Mouse (Mus musculus): ENCODE measurements around the gene Fam20b. TPM values are rescaled to one million over a fixed set of nuclear protein-coding genes. Genes with fewer than 3 reads are reported as not detected.

Fam20b gene
- polyA plus RNA-seq, 1 experiment from 2014 or later = 28.1 TPM

DNA sequence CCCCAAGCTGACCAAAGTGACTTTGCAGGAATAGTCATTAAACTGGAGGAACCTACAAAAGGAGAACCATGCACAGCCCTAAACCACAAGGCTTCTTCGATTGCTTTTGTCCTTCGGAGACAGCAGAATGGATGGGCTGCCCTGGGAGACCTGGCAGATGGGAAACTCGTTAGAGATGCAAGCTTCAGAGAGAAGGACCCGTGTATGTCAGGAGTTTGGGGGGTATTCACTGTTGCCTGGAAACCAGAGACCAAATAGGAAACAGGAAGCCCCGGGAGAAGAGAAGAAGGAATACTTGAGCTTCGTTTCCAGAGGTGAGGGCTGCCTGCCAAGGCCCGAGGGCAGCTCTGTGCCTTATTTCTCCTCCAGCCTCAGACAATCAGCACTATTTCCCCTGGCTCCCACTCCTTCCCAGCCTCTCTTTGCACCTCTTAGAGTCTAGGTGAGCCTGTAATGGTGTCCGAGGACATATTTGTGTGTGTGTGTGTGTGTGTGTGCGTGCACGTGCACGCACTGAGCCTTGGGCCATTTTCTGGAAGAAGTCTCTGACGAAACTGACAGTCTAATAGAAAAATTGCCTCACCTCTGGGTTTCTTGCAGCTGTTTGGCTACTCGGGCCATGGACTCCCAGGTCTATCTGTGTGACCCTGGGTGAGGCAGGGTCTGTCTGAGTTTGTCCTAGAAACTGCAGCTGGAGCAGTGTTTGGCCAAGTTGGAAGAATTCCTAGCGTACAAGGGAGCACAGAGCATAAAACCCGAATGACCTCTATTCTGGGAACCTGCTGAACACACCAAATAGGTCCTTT is 35.9 kb upstream of the Fam20b start:
- H3K9ac ChIP-seq (ENCODE audit: low read length) = no peak overlapping the region
- H3K4me1 ChIP-seq (ENCODE audit: control insufficient read depth in 2 of 2, insufficient read depth in 2 of 2, low read length in 2 of 2) = peaks cover 4 to 10% of the 10 kb centered on the region in 2 experiments; a peak in 3 of 4 replicates
- ATAC-seq (ENCODE audit: insufficient number of reproducible peaks, insufficient read depth, low FRiP score, low read depth) = peak; percentile 54
- H3K27ac ChIP-seq (replicated peaks in 1 of 2; ENCODE audit: control insufficient read depth in 1 of 2, insufficient read depth in 1 of 2, low read depth in 2 of 2, low read length in 2 of 2) = no peak overlapping the region
- H3K4me2 ChIP-seq (ENCODE audit: low read length) = no peak overlapping the region
- H3K9me3 ChIP-seq (ENCODE audit: control insufficient read depth, low read length) = no peaks in the 10 kb centered on the region
- H3K27me3 ChIP-seq (ENCODE audit: control insufficient read depth, insufficient read depth, low read length) = no peaks in the 10 kb centered on the region
- whole genome bisulfite sequencing = 54% methylated on average over 15 of the region's 15 CpGs
- H3K36me3 ChIP-seq (ENCODE audit: control insufficient read depth, insufficient read depth, low read length) = no peaks in the 10 kb centered on the region
- H3K4me3 ChIP-seq (ENCODE audit: control insufficient read depth in 1 of 2, insufficient read depth in 1 of 2, low read depth in 1 of 2, low read length in 2 of 2) = no peak overlapping the region

DNA sequence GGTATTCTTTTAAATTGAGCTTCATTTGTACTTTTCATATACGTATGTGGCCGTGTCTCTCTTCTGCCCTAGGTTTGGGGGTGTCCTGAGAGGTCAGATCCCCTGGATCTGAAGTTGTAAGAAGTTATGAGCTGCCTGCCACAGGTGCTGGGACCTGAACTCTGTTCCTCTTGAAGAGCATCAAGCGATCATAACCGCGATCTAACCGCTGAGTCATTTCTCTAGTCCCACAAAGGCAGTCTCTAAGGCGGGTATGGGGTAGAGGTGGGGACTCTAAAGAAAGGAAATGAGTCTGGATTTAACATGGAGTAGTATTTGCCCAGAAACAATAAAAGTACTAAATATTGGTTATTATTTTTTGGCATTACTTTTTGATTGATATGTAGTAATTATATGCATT is 34.1 kb upstream of the Fam20b start:
- Histone ChIP-seq H3K9me3 (ENCODE audit: control insufficient read depth, low read length) (no peaks in the 10 kb centered on the region), H3K36me3 (ENCODE audit: control insufficient read depth, insufficient read depth, low read length) (no peaks in the 10 kb centered on the region), H3K27ac (replicated peaks in 1 of 2; ENCODE audit: control insufficient read depth in 1 of 2, insufficient read depth in 1 of 2, low read depth in 2 of 2, low read length in 2 of 2) (no peak overlapping the region), H3K4me1 (ENCODE audit: control insufficient read depth in 2 of 2, insufficient read depth in 2 of 2, low read length in 2 of 2) (peaks cover 8 to 13% of the 10 kb centered on the region in 2 experiments), H3K4me3 (ENCODE audit: control insufficient read depth in 1 of 2, insufficient read depth in 1 of 2, low read depth in 1 of 2, low read length in 2 of 2) (no peak overlapping the region), H3K4me2 (ENCODE audit: low read length) (no peak overlapping the region), H3K9ac (ENCODE audit: low read length) (no peak overlapping the region), H3K27me3 (ENCODE audit: control insufficient read depth, insufficient read depth, low read length) (no peaks in the 10 kb centered on the region)
- WGBS = 82% methylated on average over 7 of the region's 7 CpGs
- no peak for ATAC-seq (ENCODE audit: insufficient number of reproducible peaks, insufficient read depth, low FRiP score, low read depth)

DNA sequence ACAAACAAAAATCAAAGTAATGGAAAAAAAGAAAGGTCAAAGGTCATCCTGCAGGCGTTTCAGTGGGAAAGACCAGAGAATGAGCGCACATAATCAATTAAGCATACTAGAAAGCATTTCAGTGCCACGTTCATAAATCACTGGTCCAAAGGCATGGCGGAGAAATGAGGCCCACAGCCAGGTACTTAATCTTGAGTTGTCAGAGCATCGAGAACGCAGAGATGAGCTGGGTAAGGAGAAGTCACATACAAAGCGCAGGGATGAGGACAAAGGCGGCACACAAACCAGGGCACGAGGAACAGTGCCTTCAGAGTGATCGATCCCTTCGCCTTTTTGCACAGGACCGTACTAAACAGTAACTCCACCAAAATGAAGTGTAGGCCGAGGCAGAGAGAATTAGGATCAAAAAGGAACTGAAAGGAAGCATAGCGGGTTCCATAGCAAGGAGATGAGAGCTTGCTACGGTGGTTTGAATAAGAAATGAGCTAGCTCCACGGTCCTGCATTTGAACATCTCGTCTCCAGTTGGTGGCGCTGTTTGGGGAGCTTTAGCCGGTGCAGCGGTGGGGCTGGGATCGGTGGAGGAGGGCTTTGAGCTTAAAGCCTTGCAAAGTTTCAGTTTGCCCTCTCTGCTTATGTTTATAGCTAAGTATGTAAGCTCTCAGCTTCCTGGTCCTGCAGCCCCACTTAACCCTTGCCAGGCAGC is 33.3 kb upstream of the Fam20b start:
- Histone ChIP-seq H3K36me3 (ENCODE audit: control insufficient read depth, insufficient read depth, low read length) (no peaks in the 10 kb centered on the region), H3K27me3 (ENCODE audit: control insufficient read depth, insufficient read depth, low read length) (no peaks in the 10 kb centered on the region), H3K4me3 (ENCODE audit: control insufficient read depth in 1 of 2, insufficient read depth in 1 of 2, low read depth in 1 of 2, low read length in 2 of 2) (peak overlapping the region; percentile 12 to 16; a peak in 3 of 4 replicates), H3K27ac (replicated peaks in 1 of 2; ENCODE audit: control insufficient read depth in 1 of 2, insufficient read depth in 1 of 2, low read depth in 2 of 2, low read length in 2 of 2) (no peak overlapping the region), H3K4me1 (ENCODE audit: control insufficient read depth in 2 of 2, insufficient read depth in 2 of 2, low read length in 2 of 2) (peaks cover 8 to 13% of the 10 kb centered on the region in 2 experiments), H3K9me3 (ENCODE audit: control insufficient read depth, low read length) (no peaks in the 10 kb centered on the region), H3K9ac (ENCODE audit: low read length) (peak overlapping the region; percentile 60), H3K4me2 (ENCODE audit: low read length) (peak overlapping the region; percentile 56)
- no peak for ATAC-seq (ENCODE audit: insufficient number of reproducible peaks, insufficient read depth, low FRiP score, low read depth)
- 22% methylated on average over 21 of the region's 21 CpGs for WGBS

DNA sequence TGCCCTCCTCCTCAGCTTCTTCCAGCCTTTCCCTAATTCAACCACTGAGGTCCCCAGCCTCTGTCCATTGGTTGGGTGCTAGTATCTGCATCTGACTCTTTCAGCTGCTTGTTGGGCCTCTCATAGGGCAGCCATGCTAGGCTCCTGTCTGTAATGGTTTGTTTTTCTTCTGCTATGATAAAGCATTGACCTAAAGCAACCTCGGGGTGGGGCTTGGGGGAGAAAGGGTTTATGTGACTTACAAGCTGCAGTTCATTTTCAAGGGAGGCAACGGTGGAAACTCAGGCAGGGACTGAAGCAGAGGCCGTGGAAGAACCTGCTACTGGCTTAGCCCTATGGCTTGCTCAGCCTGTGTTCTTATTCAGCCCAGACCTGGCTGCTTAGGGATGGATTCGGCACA is 31.4 kb upstream of the Fam20b start:
- no peak overlapping the region for H3K4me3 ChIP-seq (ENCODE audit: control insufficient read depth in 1 of 2, insufficient read depth in 1 of 2, low read depth in 1 of 2, low read length in 2 of 2)
- H3K9me3 ChIP-seq (ENCODE audit: control insufficient read depth, low read length) = no peaks in the 10 kb centered on the region
- H3K27ac ChIP-seq (replicated peaks in 1 of 2; ENCODE audit: control insufficient read depth in 1 of 2, insufficient read depth in 1 of 2, low read depth in 2 of 2, low read length in 2 of 2) = no peak overlapping the region
- no peak overlapping the region for H3K9ac ChIP-seq (ENCODE audit: low read length)
- no peak overlapping the region for H3K4me2 ChIP-seq (ENCODE audit: low read length)
- no peaks in the 10 kb centered on the region for H3K27me3 ChIP-seq (ENCODE audit: control insufficient read depth, insufficient read depth, low read length)
- 53% methylated on average over 4 of the region's 4 CpGs for WGBS
- no peak for ATAC-seq (ENCODE audit: insufficient number of reproducible peaks, insufficient read depth, low FRiP score, low read depth)
- H3K4me1 ChIP-seq (ENCODE audit: control insufficient read depth in 2 of 2, insufficient read depth in 2 of 2, low read length in 2 of 2) = peaks cover 9 to 15% of the 10 kb centered on the region in 2 experiments
- no peaks in the 10 kb centered on the region for H3K36me3 ChIP-seq (ENCODE audit: control insufficient read depth, insufficient read depth, low read length)

DNA sequence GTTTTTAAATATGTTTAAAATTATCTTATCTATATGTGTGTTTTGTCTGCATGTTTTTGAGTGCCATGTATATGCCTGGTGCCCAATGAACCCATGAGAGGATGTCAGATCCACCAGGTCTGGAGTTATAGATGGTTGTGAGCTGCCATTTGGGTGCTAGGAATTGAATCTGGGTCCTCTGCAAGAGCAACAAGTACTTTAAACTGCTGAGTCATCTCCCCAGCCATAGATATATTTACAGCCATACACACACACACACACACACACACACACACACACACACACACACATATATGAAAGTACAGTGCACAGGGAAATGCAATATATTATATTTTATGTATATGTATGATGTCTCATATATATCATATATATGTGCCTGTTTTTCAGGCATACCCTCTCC is 30.2 kb upstream of the Fam20b start:
- ATAC-seq (ENCODE audit: insufficient number of reproducible peaks, insufficient read depth, low FRiP score, low read depth) = no peak
- no peak overlapping the region for H3K4me2 ChIP-seq (ENCODE audit: low read length)
- H3K4me3 ChIP-seq (ENCODE audit: control insufficient read depth in 1 of 2, insufficient read depth in 1 of 2, low read depth in 1 of 2, low read length in 2 of 2) = no peak overlapping the region
- no peaks in the 10 kb centered on the region for H3K9me3 ChIP-seq (ENCODE audit: control insufficient read depth, low read length)
- H3K27ac ChIP-seq (replicated peaks in 1 of 2; ENCODE audit: control insufficient read depth in 1 of 2, insufficient read depth in 1 of 2, low read depth in 2 of 2, low read length in 2 of 2) = no peak overlapping the region
- no peak overlapping the region for H3K9ac ChIP-seq (ENCODE audit: low read length)
- H3K4me1 ChIP-seq (ENCODE audit: control insufficient read depth in 2 of 2, insufficient read depth in 2 of 2, low read length in 2 of 2) = peaks cover 12 to 13% of the 10 kb centered on the region in 2 experiments
- no peaks in the 10 kb centered on the region for H3K36me3 ChIP-seq (ENCODE audit: control insufficient read depth, insufficient read depth, low read length)
- H3K27me3 ChIP-seq (ENCODE audit: control insufficient read depth, insufficient read depth, low read length) = no peaks in the 10 kb centered on the region

DNA sequence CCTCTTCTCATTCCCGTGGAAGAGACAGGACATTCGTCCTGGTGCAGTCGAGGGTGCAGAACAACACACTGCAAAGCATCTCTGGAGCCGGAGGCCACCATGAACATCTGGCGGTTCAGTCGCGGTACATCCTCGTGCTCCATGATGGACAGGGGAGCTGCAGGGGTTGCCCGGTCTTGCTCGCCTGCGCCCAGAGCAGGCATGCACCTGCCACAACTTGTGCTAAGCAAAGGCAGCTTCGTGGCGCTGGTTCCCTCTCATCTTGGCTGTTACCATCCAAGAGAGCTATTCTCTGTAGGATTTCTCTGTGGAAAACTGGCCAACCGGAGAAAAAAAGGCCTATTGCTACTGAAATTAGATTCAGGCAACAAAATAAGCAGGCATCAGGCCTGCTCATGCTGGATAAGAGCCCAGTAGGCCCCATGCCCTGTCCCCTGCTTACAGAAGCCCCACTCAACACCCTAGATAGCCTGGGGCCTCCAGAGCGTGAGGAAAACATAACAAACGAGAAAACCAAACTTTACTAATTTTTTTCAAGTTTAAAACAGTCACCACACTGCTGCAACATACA is 29.6 kb upstream of the Fam20b start:
- Histone ChIP-seq H3K4me3 (ENCODE audit: control insufficient read depth in 1 of 2, insufficient read depth in 1 of 2, low read depth in 1 of 2, low read length in 2 of 2) (no peak overlapping the region), H3K36me3 (ENCODE audit: control insufficient read depth, insufficient read depth, low read length) (no peaks in the 10 kb centered on the region), H3K9me3 (ENCODE audit: control insufficient read depth, low read length) (no peaks in the 10 kb centered on the region), H3K27me3 (ENCODE audit: control insufficient read depth, insufficient read depth, low read length) (no peaks in the 10 kb centered on the region), H3K9ac (ENCODE audit: low read length) (no peak overlapping the region), H3K27ac (replicated peaks in 1 of 2; ENCODE audit: control insufficient read depth in 1 of 2, insufficient read depth in 1 of 2, low read depth in 2 of 2, low read length in 2 of 2) (no peak overlapping the region), H3K4me1 (ENCODE audit: control insufficient read depth in 2 of 2, insufficient read depth in 2 of 2, low read length in 2 of 2) (peaks cover 12 to 13% of the 10 kb centered on the region in 2 experiments), H3K4me2 (ENCODE audit: low read length) (no peak overlapping the region)
- 78% methylated on average over 16 of the region's 16 CpGs for WGBS
- no peak for ATAC-seq (ENCODE audit: insufficient number of reproducible peaks, insufficient read depth, low FRiP score, low read depth)

DNA sequence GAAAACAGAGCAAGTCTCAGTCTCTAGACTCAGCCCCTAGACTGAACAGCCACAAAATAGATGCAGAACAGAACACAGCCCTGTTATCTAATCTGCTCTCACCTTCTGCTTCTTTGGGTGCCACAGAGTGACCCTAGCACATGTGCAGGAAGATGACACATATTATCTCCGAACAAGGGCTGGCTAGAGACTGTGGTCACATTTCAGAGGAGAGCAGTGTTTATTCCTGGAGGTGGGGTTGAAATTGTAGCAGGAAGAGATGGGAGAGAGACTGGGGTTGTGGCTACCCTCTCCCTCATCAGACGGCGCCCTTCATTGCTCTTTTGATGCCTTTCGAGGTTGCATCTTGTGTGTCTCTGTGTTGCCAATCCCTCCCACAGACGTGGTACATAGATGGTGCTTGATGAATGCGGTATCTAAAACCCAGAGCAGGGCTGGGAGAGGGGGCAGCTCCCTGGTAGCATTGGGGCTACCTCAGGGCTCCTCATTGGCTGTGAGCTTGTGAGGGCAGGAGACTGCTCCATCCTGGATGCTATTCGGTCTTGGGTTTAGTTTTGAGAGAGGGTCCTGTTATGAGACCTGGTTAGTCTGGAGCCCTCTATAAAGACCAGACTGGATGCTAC is 26.4 kb upstream of the Fam20b start:
- Histone ChIP-seq H3K27me3 (ENCODE audit: control insufficient read depth, insufficient read depth, low read length) (no peaks in the 10 kb centered on the region), H3K27ac (replicated peaks in 1 of 2; ENCODE audit: control insufficient read depth in 1 of 2, insufficient read depth in 1 of 2, low read depth in 2 of 2, low read length in 2 of 2) (no peak overlapping the region), H3K4me1 (ENCODE audit: control insufficient read depth in 2 of 2, insufficient read depth in 2 of 2, low read length in 2 of 2) (peaks cover 10 to 12% of the 10 kb centered on the region in 2 experiments), H3K9ac (ENCODE audit: low read length) (no peak overlapping the region), H3K36me3 (ENCODE audit: control insufficient read depth, insufficient read depth, low read length) (no peaks in the 10 kb centered on the region), H3K4me2 (ENCODE audit: low read length) (no peak overlapping the region), H3K4me3 (ENCODE audit: control insufficient read depth in 1 of 2, insufficient read depth in 1 of 2, low read depth in 1 of 2, low read length in 2 of 2) (no peak overlapping the region), H3K9me3 (ENCODE audit: control insufficient read depth, low read length) (no peaks in the 10 kb centered on the region)
- no peak for ATAC-seq (ENCODE audit: insufficient number of reproducible peaks, insufficient read depth, low FRiP score, low read depth)
- 57% methylated on average over 7 of the region's 7 CpGs for WGBS
